Mouse (Mus musculus): Measurements from ENCODE around the gene Ulk4. TPM values are rescaled to one million over a fixed set of nuclear protein-coding genes. Genes with fewer than 3 reads are reported as not detected.
A peak's percentile ranks its signal among the peaks of the same experiment; 100 is the strongest.

Ulk4 gene
- polyA plus RNA-seq, 1 experiment from 2014 or later = 75.9 TPM

DNA sequence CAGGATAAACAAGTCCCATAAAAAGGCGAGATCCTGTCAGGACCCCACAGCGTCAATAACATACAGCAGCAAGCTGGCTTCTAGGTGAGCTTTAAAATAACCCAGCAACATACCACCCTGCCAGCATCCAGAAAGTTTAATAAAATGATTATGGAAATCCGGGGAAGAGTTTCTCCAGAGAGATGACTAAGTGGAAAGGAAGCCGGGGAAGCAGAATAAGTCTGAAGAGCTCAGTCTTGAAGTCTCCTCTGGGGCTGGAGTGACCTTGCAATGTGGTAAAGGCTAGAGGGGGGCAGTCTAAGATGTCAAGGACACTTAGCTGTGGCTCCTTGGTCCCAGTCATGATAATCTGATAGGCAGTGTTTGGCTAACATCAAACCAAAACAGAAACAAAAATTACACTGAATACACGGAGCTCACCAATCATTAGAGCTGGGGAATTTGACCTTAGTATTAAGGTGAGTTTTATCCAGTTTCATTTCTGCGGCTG lies 303.9 kb downstream of the Ulk4 start:
- Histone ChIP-seq H3K9me3 (no peaks in the 10 kb centered on the region), H3K4me3 (no peak overlapping the region), H3K27me3 (no peaks in the 10 kb centered on the region), H3K9ac (no peak overlapping the region), H3K36me3 (peaks cover 18% of the 10 kb centered on the region), H3K4me2 (no peak overlapping the region), H3K4me1 (replicated peaks) (peaks cover 6% of the 10 kb centered on the region; the same call in 1 of the 2 replicates), H3K27ac (replicated peaks) (no peak overlapping the region)
- ATAC-seq (ENCODE audit: low FRiP score, low read depth) = no peak
- WGBS = 80% methylated on average over 6 of the region's 6 CpGs

- Histone ChIP-seq H3K27ac (replicated peaks) (no peak overlapping the region), H3K9ac (no peak overlapping the region), H3K36me3 (peaks cover 38% of the 10 kb centered on the region), H3K9me3 (no peaks in the 10 kb centered on the region), H3K27me3 (no peaks in the 10 kb centered on the region), H3K4me2 (no peak overlapping the region), H3K4me1 (replicated peaks) (peaks cover 23% of the 10 kb centered on the region), H3K4me3 (no peak overlapping the region)
- WGBS = 89% methylated on average over 10 of the region's 10 CpGs
- ATAC-seq (ENCODE audit: low FRiP score, low read depth) = no peak
Measured at GRCm38 (mm10) chr9:120965007-120965406, 312.0 kb downstream of the Ulk4 start.

DNA sequence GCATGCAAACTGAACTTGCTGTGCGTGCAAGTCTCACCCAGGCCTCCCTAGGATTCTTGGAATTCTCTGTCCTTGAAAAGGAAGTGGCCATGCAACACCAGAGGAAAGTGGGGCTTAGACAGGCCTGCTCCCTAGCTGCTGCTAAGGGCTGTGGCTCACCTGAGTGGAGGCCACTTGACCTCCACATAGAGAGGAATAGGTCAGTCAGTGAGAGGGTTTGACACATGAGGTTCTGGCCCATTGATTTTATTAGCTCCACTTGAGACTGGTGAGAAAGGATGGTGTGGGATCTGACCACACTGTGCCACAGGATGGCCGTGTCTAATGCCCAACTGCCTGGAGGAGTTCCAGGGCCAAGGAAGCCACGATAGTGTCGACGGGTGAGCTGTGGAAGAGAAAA lies 312.8 kb downstream of the Ulk4 start:
- H3K4me2 ChIP-seq = no peak overlapping the region
- no peak overlapping the region for H3K9ac ChIP-seq
- no peaks in the 10 kb centered on the region for H3K27me3 ChIP-seq
- H3K4me1 ChIP-seq (replicated peaks) = peaks cover 23% of the 10 kb centered on the region
- H3K4me3 ChIP-seq = no peak overlapping the region
- ATAC-seq (ENCODE audit: low FRiP score, low read depth) = no peak
- no peaks in the 10 kb centered on the region for H3K9me3 ChIP-seq
- 78% methylated on average over 5 of the region's 5 CpGs for WGBS
- no peak overlapping the region for H3K27ac ChIP-seq (replicated peaks)
- H3K36me3 ChIP-seq = peaks cover 39% of the 10 kb centered on the region

DNA sequence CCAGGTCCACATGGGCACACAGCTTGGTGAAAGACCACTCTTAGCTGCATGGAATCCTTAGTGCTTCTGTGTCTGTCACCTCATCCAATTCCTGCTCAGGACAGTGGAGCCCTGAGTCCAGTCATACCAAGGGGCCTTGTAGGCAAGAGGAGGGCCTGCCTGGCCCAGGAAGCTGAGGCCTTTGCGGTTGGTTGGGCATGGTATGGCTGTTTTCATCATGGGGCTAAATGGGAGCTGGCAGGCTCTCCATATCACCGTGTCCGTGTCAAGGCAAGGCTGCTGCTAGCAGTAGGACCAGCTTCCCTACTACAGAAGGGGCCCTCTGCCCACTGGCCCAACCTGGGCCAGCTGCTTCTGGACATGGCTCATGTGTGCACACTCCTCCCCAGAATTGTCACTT lies 313.3 kb downstream of the Ulk4 start:
- Histone ChIP-seq H3K4me2 (no peak overlapping the region), H3K9ac (no peak overlapping the region), H3K36me3 (peaks cover 39% of the 10 kb centered on the region), H3K27me3 (no peaks in the 10 kb centered on the region), H3K4me1 (replicated peaks) (peaks cover 23% of the 10 kb centered on the region), H3K27ac (replicated peaks) (no peak overlapping the region), H3K9me3 (no peaks in the 10 kb centered on the region), H3K4me3 (no peak overlapping the region)
- no peak for ATAC-seq (ENCODE audit: low FRiP score, low read depth)
- WGBS = 74% methylated on average over 3 of the region's 3 CpGs

DNA sequence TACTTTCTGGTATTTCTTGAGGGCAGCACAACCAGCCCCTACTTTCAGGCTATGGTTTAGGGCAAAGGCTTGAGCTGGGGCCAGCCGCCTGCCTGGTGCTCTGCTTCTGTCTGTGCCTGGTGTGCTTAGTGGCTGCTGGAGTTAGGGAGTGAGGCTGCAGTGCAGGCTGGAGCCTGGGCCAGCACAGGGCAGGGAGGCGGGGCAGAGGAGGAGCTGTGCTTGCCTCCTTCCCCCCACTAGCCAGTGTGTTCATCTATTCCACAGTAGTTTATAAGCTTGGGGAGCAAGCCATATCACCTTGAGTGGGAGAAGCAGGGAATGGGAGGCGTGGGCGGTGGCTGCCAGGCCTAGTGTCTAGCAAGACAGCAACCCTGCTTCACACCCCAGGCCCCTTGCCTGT lies 313.9 kb downstream of the Ulk4 start:
- WGBS = 93% methylated on average over 4 of the region's 4 CpGs
- peaks cover 39% of the 10 kb centered on the region for H3K36me3 ChIP-seq
- no peaks in the 10 kb centered on the region for H3K27me3 ChIP-seq
- peaks cover 23% of the 10 kb centered on the region for H3K4me1 ChIP-seq (replicated peaks)
- ATAC-seq (ENCODE audit: low FRiP score, low read depth) = no peak
- H3K4me2 ChIP-seq = no peak overlapping the region
- H3K4me3 ChIP-seq = no peak overlapping the region
- no peaks in the 10 kb centered on the region for H3K9me3 ChIP-seq
- H3K9ac ChIP-seq = no peak overlapping the region
- no peak overlapping the region; the same call in 1 of the 2 replicates for H3K27ac ChIP-seq (replicated peaks)

DNA sequence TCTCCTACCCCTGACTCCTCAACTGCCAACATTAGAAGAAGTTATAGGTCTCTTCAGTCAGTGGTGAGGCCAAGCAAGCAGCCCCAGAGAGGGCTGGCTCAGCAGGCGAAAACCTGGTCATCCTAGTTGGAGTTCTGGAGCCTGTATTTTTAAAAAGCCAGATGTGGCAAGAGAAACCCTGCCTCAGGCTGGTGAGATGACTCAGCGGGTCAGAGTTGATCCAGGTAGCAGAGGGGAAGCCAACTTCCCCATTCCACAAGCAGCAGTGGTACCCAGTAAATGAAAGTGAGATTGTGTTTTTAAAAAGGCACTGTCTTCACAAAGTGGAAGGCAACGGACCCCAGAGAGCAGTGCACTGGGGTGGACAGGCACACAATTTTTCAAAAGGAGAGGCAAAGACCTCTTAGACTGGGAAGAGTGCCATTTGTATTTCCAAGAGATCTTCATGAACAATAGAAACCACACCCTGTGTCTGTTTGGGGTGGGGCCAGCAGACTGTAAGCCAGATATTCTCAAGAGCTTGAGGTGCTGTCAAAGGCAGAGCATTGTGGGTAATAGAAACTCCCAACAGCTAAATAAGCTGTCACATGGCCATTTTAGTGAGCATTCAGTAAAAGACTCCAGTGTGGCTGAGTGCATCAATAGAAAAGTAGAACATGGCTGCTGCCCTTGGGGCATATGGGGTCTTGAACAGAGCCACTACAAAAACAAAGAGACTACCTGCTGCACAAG lies 314.9 kb downstream of the Ulk4 start:
- Histone ChIP-seq H3K9ac (no peak overlapping the region), H3K4me1 (replicated peaks) (peaks cover 23% of the 10 kb centered on the region), H3K27ac (replicated peaks) (peak overlapping the region; percentile 34; the same call in 1 of the 2 replicates), H3K27me3 (no peaks in the 10 kb centered on the region), H3K4me3 (no peak overlapping the region), H3K36me3 (peaks cover 47% of the 10 kb centered on the region), H3K9me3 (no peaks in the 10 kb centered on the region), H3K4me2 (no peak overlapping the region)
- WGBS = 85% methylated on average over 3 of the region's 3 CpGs
- ATAC-seq (ENCODE audit: low FRiP score, low read depth) = no peak

DNA sequence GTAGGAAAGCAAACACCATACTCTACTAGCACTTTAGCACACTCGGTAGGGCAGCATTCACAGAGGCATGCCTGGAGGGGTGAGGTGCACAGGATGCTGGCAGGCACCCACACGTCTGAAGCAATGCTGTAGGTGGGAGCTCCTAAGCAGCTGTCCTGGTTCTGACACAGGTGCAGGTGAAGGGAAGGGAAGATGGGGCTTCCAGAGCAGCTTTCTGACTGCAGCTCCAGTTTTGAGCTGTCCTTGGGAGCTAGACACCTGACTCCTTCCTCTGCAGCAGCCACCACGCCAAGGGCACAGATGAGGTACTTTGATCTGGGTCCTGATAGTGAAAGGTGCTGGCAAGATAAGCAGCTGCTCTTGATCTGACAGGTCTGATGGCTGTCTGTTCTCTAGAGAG lies 315.5 kb downstream of the Ulk4 start:
- Histone ChIP-seq H3K9ac (no peak overlapping the region), H3K9me3 (no peaks in the 10 kb centered on the region), H3K36me3 (peaks cover 54% of the 10 kb centered on the region), H3K4me1 (replicated peaks) (peaks cover 23% of the 10 kb centered on the region), H3K27ac (replicated peaks) (no peak overlapping the region), H3K27me3 (no peaks in the 10 kb centered on the region), H3K4me2 (no peak overlapping the region), H3K4me3 (no peak overlapping the region)
- WGBS = 80% methylated on average over 3 of the region's 3 CpGs
- ATAC-seq (ENCODE audit: low FRiP score, low read depth) = no peak

DNA sequence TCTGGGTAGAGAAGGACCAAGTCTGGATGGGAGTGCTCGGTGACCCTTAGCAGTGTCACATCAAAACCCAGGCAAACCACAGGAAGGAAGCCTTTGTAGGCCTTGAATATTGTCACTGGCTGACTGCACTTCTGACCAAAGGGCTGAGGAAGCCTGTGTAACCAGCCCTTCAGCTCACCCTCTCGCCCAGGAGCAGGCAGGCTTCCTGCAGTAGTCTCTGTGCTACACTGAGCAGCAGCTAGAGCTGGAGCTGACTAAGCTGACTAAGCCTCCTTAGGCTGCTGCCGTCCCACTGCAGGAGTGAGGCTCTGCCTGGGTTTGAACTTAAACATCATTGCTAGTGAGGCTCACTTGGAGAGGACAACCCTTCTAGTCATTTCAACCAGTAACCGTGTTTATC lies 316.4 kb downstream of the Ulk4 start:
- no peaks in the 10 kb centered on the region for H3K27me3 ChIP-seq
- no peak overlapping the region for H3K4me2 ChIP-seq
- no peak overlapping the region for H3K9ac ChIP-seq
- 79% methylated on average over 4 of the region's 4 CpGs for WGBS
- peaks cover 23% of the 10 kb centered on the region for H3K4me1 ChIP-seq (replicated peaks)
- H3K9me3 ChIP-seq = no peaks in the 10 kb centered on the region
- ATAC-seq (ENCODE audit: low FRiP score, low read depth) = no peak
- peaks cover 62% of the 10 kb centered on the region for H3K36me3 ChIP-seq
- H3K27ac ChIP-seq (replicated peaks) = no peak overlapping the region
- H3K4me3 ChIP-seq = no peak overlapping the region

DNA sequence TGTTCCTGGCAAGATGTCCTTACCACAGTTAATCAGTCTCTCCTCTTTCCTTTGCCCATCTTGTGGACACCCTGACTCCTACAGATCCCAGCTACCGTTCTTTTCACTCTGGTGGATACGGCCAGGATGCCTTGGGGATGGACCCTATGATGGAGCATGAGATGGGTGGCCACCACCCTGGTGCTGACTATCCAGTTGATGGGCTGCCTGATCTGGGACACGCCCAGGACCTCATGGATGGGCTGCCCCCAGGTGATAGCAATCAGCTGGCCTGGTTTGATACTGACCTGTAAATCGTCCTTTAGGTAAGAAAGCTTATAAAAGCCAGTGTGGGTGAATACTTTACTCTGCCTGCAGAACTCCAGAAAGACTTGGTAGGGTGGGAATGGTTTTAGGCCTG lies 317.8 kb downstream of the Ulk4 start:
- Histone ChIP-seq H3K27ac (replicated peaks) (no peak overlapping the region), H3K4me1 (replicated peaks) (peaks cover 23% of the 10 kb centered on the region), H3K9me3 (no peaks in the 10 kb centered on the region), H3K27me3 (no peaks in the 10 kb centered on the region), H3K9ac (no peak overlapping the region), H3K4me2 (no peak overlapping the region), H3K4me3 (no peak overlapping the region), H3K36me3 (peaks cover 76% of the 10 kb centered on the region)
- 84% methylated on average over 4 of the region's 4 CpGs for WGBS
- ATAC-seq (ENCODE audit: low FRiP score, low read depth) = no peak

DNA sequence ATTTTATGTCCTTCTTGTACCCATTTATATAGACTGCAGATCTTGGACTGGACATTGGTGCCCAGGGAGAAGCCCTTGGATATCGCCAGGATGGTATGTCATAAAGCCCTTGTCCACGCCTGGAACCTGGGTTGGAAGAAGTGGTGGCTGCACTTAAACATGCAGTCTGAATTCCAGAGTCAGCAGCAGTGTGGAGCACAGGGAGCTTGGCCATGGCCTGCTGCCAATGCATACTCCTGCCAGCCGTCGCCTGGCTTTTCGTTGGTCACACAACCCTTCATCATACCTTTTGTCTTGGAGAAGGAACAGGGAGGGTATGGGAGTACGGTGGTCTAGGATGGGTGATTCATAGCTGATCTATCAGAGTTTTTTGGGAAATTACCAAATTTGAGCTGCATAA lies 318.4 kb downstream of the Ulk4 start:
- ATAC-seq (ENCODE audit: low FRiP score, low read depth) = no peak
- no peaks in the 10 kb centered on the region for H3K27me3 ChIP-seq
- 70% methylated on average over 6 of the region's 6 CpGs for WGBS

DNA sequence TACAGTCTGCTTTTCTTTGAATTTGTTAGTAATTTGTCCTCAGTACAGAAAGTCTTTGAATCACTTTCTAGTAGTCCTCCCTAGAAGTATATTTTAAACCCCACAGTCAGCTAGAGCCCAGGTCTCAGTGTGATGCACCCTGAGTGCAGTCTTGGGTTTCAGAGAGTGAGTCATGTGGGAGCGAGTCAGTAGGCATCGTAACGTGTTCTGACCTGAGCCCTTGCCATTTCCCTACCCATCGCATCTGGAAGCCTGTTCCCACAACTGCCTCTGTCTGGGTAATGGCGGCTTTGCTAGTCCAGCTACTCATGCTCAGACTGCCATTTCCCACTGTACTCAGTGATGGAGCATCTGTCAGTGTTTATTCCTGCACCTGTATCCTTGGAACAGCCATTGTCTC lies 318.9 kb downstream of the Ulk4 start:
- H3K27me3 ChIP-seq = no peaks in the 10 kb centered on the region
- H3K27ac ChIP-seq (replicated peaks) = no peak overlapping the region
- WGBS = 90% methylated on average over 5 of the region's 5 CpGs
- no peak overlapping the region for H3K4me2 ChIP-seq
- no peaks in the 10 kb centered on the region for H3K9me3 ChIP-seq
- no peak for ATAC-seq (ENCODE audit: low FRiP score, low read depth)
- no peak overlapping the region for H3K9ac ChIP-seq
- peaks cover 88% of the 10 kb centered on the region for H3K36me3 ChIP-seq
- no peak overlapping the region for H3K4me3 ChIP-seq
- peaks cover 17% of the 10 kb centered on the region for H3K4me1 ChIP-seq (replicated peaks)

More for the DNA sequence above, 318.4 kb downstream of the Ulk4 start:
- H3K9ac ChIP-seq = no peak overlapping the region
- H3K4me3 ChIP-seq = no peak overlapping the region
- no peak overlapping the region for H3K4me2 ChIP-seq
- peaks cover 83% of the 10 kb centered on the region for H3K36me3 ChIP-seq
- no peak overlapping the region for H3K27ac ChIP-seq (replicated peaks)
- H3K9me3 ChIP-seq = no peaks in the 10 kb centered on the region
- peaks cover 19% of the 10 kb centered on the region for H3K4me1 ChIP-seq (replicated peaks)

- Histone ChIP-seq H3K4me3 (no peak overlapping the region), H3K4me2 (no peak overlapping the region), H3K9ac (no peak overlapping the region), H3K9me3 (no peaks in the 10 kb centered on the region), H3K27me3 (no peaks in the 10 kb centered on the region), H3K36me3 (peaks cover 65% of the 10 kb centered on the region), H3K4me1 (replicated peaks) (peaks cover 11% of the 10 kb centered on the region), H3K27ac (replicated peaks) (no peak overlapping the region)
- ATAC-seq (ENCODE audit: low FRiP score, low read depth) = no peak
- 84% methylated on average over 3 of the region's 3 CpGs for WGBS
Measured at GRCm38 (mm10) chr9:120951947-120952346, 325.1 kb downstream of the Ulk4 start.

DNA sequence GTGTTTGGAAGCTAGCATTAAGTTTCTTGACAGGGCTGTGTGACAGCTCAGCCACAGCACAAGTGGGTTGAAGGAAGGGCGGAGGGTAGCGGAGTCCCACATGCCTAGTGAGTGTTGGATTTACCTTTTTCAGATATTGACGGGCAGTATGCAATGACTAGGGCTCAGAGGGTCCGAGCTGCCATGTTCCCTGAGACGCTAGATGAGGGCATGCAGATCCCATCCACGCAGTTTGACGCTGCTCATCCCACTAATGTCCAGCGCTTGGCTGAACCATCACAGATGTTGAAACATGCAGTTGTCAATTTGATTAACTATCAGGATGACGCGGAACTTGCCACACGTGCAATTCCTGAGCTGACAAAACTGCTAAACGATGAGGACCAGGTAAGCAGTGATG lies 326.2 kb downstream of the Ulk4 start:
- Histone ChIP-seq H3K9ac (no peak overlapping the region), H3K36me3 (peaks cover 54% of the 10 kb centered on the region), H3K9me3 (no peaks in the 10 kb centered on the region), H3K4me2 (no peak overlapping the region), H3K27ac (replicated peaks) (no peak overlapping the region), H3K4me3 (no peak overlapping the region), H3K27me3 (no peaks in the 10 kb centered on the region), H3K4me1 (replicated peaks) (peaks cover 17% of the 10 kb centered on the region)
- ATAC-seq (ENCODE audit: low FRiP score, low read depth) = no peak
- 89% methylated on average over 12 of the region's 12 CpGs for WGBS
